Mouse (Mus musculus): Measurements from ENCODE around the gene Rhoa. TPM values are rescaled to one million over a fixed set of nuclear protein-coding genes. Genes with fewer than 3 reads are reported as not detected.
A peak's percentile ranks its signal among the peaks of the same experiment; 100 is the strongest.

The Rhoa gene
- polyA plus RNA-seq, 1 experiment from 2014 or later = 276 TPM

DNA sequence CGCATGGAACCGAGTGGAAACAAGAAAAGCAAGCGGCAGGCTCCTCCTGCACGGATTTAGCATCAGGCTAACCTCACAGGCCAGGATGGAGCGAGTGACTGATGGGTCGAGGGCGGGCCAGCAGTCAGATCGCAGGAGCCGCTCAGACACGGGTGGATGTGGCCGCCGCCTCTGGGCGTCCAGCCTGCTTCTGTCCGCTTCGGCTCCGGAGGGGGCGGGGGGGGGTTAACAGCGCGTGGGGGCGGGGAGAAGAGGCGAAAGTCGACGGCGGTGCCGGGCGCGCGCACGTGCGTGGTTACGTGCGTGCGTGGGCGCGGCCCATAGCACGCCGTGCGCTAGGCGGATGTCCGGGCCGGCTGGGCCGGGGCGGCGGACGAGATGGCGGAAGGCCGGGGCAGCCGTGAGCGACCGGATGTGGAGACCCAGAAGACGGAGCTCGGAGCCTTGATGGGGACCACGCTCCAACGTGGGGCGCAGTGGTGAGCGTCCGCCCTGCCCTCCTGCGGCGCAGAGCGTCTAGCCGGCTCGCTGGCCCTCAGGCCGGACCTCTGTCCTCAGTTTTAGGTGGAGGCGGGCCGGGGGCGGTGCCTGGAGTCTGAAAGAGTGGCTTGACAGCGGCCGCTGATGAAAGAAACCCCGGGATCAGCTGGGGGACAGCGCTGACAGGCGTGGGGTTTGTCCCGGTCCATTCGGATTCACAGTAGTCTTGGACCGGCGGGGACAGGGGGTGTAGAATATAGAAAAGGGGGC is 41.8 kb downstream of the Rhoa start, which contains the start of gene Usp4:
Gene Usp4, plus strand, starts transcription at position 314 of the 750 bp plus-strand sequence.
- DNase-seq (ENCODE audit: low spot score) = peak; percentile 95
- Histone ChIP-seq H3K36me3 (ENCODE audit: control insufficient read depth, insufficient read depth, low read length) (peaks cover 29% of the 10 kb centered on the region), H3K4me2 (ENCODE audit: low read length) (peak within 1 kb of the TSS; percentile 83), H3K9ac (ENCODE audit: low read length) (peak within 1 kb of the TSS; percentile 91), H3K27me3 (replicated peaks; ENCODE audit: control insufficient read depth, insufficient read depth, low read length) (no peaks in the 10 kb centered on the region), H3K4me3 (ENCODE audit: low read depth, low read length) (peak within 1 kb of the TSS; percentile 90), H3K4me1 (ENCODE audit: control insufficient read depth, insufficient read depth, low read length) (peaks cover 7% of the 10 kb centered on the region), H3K9me3 (replicated peaks; ENCODE audit: control insufficient read depth, low read length) (no peaks in the 10 kb centered on the region), H3K27ac (ENCODE audit: low read depth, low read length) (peak within 1 kb of the TSS; percentile 96)
- ATAC-seq = peak; percentile 96
- WGBS = under 1% methylated on average over 74 of the region's 75 CpGs

DNA sequence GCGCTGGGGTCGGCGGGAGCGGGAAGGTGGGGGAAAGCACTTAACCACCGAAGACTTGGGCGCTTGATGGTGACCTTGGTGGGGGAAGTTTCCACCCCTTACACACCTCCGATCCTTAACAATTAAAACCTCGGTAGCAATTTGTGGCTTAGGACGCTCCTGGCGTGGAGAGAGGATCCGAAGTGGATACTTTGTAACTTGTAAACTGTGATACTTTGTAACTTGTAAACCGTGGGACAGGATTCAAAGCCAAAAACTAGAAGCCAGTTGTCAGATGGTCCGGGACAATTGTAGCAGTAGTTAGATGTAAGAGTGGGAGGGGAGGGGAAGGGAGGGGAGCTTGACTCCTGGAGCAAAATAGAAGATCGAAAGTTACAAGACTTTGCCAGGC is 42.4 kb downstream of the Rhoa start:
- ATAC-seq (no peak), DNase-seq (ENCODE audit: low spot score) (no peak)
- WGBS = 9% methylated on average over 14 of the region's 14 CpGs
- Histone ChIP-seq H3K4me1 (ENCODE audit: control insufficient read depth, insufficient read depth, low read length) (peaks cover 7% of the 10 kb centered on the region), H3K9ac (ENCODE audit: low read length) (peak overlapping the region; percentile 91), H3K4me3 (ENCODE audit: low read depth, low read length) (peak overlapping the region; percentile 90), H3K27ac (ENCODE audit: low read depth, low read length) (peak overlapping the region; percentile 96), H3K27me3 (replicated peaks; ENCODE audit: control insufficient read depth, insufficient read depth, low read length) (no peaks in the 10 kb centered on the region), H3K9me3 (replicated peaks; ENCODE audit: control insufficient read depth, low read length) (no peaks in the 10 kb centered on the region), H3K36me3 (ENCODE audit: control insufficient read depth, insufficient read depth, low read length) (peaks cover 34% of the 10 kb centered on the region), H3K4me2 (ENCODE audit: low read length) (peak overlapping the region; percentile 83)

DNA sequence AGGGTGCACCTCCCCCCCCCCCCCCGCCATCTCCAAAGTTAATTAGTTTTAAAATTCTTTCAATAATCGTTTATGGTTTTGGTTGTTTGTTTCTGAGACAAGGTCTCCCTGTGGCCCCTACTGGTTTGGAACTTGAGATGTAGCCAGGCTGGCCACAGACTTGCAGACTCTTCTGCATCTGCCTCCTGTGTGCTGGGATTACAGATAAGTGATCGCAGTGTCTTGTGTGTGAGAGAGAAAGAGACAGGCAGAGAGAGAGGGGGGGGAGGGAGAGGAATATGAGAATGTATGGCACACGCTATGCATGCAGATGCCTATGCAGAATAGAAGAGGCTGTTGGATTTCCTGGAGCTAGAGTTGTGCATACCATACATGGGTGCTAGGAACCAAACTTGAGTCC is 43.8 kb downstream of the Rhoa start:
- H3K27ac ChIP-seq (ENCODE audit: low read depth, low read length) = no peak overlapping the region
- H3K9me3 ChIP-seq (replicated peaks; ENCODE audit: control insufficient read depth, low read length) = no peaks in the 10 kb centered on the region
- H3K9ac ChIP-seq (ENCODE audit: low read length) = no peak overlapping the region
- no peak overlapping the region for H3K4me2 ChIP-seq (ENCODE audit: low read length)
- no peak overlapping the region for H3K4me3 ChIP-seq (ENCODE audit: low read depth, low read length)
- peaks cover 7% of the 10 kb centered on the region for H3K4me1 ChIP-seq (ENCODE audit: control insufficient read depth, insufficient read depth, low read length)
- H3K36me3 ChIP-seq (ENCODE audit: control insufficient read depth, insufficient read depth, low read length) = peaks cover 49% of the 10 kb centered on the region
- 94% methylated on average over 3 of the region's 4 CpGs for WGBS
- no peaks in the 10 kb centered on the region for H3K27me3 ChIP-seq (replicated peaks; ENCODE audit: control insufficient read depth, insufficient read depth, low read length)
- no peak for DNase-seq (ENCODE audit: low spot score)
- ATAC-seq = no peak

DNA sequence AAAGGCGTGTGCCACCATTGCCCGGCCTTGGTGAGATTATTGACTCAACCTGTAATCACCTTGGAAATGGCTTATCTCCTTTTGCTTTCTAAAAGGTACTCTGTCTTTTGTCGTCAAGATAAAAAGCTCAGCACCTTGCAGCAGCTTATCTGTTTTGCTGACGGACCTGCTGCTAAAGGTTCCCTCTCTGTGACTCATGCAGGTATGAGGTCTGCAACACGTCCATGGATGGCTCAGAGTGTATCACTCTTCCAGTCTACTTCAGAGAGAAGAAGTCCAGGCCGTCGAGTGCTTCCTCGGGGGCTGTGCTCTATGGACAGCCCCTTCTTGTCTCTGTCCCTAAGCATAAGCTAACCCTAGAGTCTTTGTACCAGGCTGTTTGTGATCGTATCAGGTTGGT is 72.3 kb downstream of the Rhoa start:
- Histone ChIP-seq H3K4me1 (ENCODE audit: control insufficient read depth, insufficient read depth, low read length) (no peaks in the 10 kb centered on the region), H3K36me3 (ENCODE audit: control insufficient read depth, insufficient read depth, low read length) (peaks cover 91% of the 10 kb centered on the region), H3K9me3 (replicated peaks; ENCODE audit: control insufficient read depth, low read length) (no peaks in the 10 kb centered on the region), H3K27me3 (replicated peaks; ENCODE audit: control insufficient read depth, insufficient read depth, low read length) (no peaks in the 10 kb centered on the region), H3K27ac (ENCODE audit: low read depth, low read length) (no peak overlapping the region), H3K9ac (ENCODE audit: low read length) (no peak overlapping the region), H3K4me3 (ENCODE audit: low read depth, low read length) (no peak overlapping the region), H3K4me2 (ENCODE audit: low read length) (no peak overlapping the region)
- ATAC-seq (no peak), DNase-seq (ENCODE audit: low spot score) (no peak)
- 92% methylated on average over 9 of the region's 9 CpGs for whole genome bisulfite sequencing

DNA sequence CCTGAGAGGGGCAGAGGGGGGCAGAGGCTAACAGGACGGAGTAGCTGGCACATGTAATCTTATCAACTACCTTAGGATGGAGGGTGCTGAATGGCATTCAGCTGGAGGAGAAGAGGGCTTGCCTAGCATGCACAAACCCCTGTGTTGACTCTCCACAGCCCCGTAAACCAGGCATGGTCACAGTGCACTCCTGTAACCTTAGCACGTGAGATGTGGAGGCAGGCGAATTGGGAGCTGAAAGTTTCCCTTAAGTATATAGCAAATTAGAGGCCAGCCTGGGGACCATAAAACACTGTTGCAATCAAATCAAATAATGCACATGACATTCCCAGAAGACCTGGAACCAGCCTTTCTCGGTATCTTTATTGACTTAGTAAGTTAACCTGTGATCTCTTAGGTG is 72.8 kb downstream of the Rhoa start:
- DNase-seq (ENCODE audit: low spot score) (no peak), ATAC-seq (no peak)
- Histone ChIP-seq H3K27ac (ENCODE audit: low read depth, low read length) (no peak overlapping the region), H3K36me3 (ENCODE audit: control insufficient read depth, insufficient read depth, low read length) (peaks cover 91% of the 10 kb centered on the region), H3K9ac (ENCODE audit: low read length) (no peak overlapping the region), H3K27me3 (replicated peaks; ENCODE audit: control insufficient read depth, insufficient read depth, low read length) (no peaks in the 10 kb centered on the region), H3K9me3 (replicated peaks; ENCODE audit: control insufficient read depth, low read length) (no peaks in the 10 kb centered on the region), H3K4me2 (ENCODE audit: low read length) (no peak overlapping the region), H3K4me3 (ENCODE audit: low read depth, low read length) (no peak overlapping the region), H3K4me1 (ENCODE audit: control insufficient read depth, insufficient read depth, low read length) (no peaks in the 10 kb centered on the region)
- 95% methylated on average over 5 of the region's 5 CpGs for WGBS

DNA sequence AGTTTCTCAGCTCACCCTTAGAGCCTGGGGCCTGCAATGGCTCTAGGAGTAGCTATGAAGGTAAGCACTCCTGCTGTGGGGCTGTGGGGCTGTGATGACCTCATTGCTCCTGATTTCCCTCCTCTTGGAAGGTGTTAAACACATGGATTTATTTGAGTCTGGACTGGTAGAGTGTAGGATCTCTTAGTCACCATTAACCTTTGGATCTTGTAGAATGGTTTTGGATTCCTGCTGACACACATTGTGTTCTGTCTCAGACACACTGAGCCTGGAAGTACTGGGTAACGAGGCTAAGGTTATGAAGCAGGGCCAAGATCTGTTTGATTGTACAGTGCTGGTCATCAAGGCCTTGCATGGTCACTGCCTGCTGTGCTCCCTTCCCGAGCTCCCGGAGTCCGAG is 73.4 kb downstream of the Rhoa start:
- Histone ChIP-seq H3K4me3 (ENCODE audit: low read depth, low read length) (no peak overlapping the region), H3K36me3 (ENCODE audit: control insufficient read depth, insufficient read depth, low read length) (peaks cover 91% of the 10 kb centered on the region), H3K27ac (ENCODE audit: low read depth, low read length) (no peak overlapping the region), H3K27me3 (replicated peaks; ENCODE audit: control insufficient read depth, insufficient read depth, low read length) (no peaks in the 10 kb centered on the region), H3K9ac (ENCODE audit: low read length) (no peak overlapping the region), H3K9me3 (replicated peaks; ENCODE audit: control insufficient read depth, low read length) (no peaks in the 10 kb centered on the region), H3K4me2 (ENCODE audit: low read length) (no peak overlapping the region), H3K4me1 (ENCODE audit: control insufficient read depth, insufficient read depth, low read length) (no peaks in the 10 kb centered on the region)
- DNase-seq (ENCODE audit: low spot score) = no peak
- WGBS = 71% methylated on average over 4 of the region's 4 CpGs
- no peak for ATAC-seq

DNA sequence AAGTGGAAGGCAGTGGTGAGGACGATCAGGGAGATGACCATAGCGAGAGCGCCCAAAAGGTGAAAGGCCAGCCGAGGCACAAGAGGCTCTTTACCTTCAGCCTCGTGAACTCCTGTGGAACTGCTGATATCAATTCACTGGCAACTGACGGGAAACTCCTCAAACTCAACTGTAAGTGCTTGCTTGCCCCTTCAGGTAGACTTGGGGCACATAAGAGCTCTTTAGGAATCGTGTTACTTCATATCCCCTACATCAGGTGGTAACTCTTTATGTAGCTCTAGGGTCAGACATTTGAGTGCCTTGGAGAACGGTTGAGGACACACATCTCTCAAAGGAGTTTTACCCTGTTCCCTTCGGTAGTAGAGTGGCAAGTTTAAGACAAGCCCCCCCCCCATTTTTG is 75.5 kb downstream of the Rhoa start:
- no peak for ATAC-seq
- WGBS = 97% methylated on average over 9 of the region's 9 CpGs

DNA sequence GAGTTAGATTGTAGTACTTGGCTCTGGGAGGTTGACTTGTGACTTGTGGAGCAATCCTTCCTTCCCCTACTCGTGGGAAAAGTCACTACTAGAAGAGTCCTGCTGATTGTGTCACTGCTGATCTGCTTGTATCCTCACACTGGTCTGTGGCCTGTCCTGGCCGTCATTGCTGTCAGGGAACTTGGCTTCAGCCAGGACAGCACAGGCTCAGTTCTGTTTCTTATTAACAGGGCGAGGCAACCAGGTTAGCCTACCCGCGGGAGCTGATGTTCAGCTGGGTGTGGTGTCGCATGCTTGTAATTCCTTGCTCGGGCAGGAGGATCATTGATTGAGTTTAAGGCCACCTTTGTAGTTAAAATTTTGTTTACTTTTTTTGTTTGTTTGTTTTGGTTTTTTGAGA is 79.1 kb downstream of the Rhoa start:
- WGBS = 85% methylated on average over 7 of the region's 7 CpGs
- DNase-seq (ENCODE audit: low spot score) = no peak
- no peak overlapping the region for H3K27ac ChIP-seq (ENCODE audit: low read depth, low read length)
- H3K9ac ChIP-seq (ENCODE audit: low read length) = no peak overlapping the region
- no peaks in the 10 kb centered on the region for H3K9me3 ChIP-seq (replicated peaks; ENCODE audit: control insufficient read depth, low read length)
- peaks cover 98% of the 10 kb centered on the region for H3K36me3 ChIP-seq (ENCODE audit: control insufficient read depth, insufficient read depth, low read length)
- no peaks in the 10 kb centered on the region for H3K4me1 ChIP-seq (ENCODE audit: control insufficient read depth, insufficient read depth, low read length)
- H3K4me2 ChIP-seq (ENCODE audit: low read length) = no peak overlapping the region
- no peak overlapping the region for H3K4me3 ChIP-seq (ENCODE audit: low read depth, low read length)
- ATAC-seq = no peak
- H3K27me3 ChIP-seq (replicated peaks; ENCODE audit: control insufficient read depth, insufficient read depth, low read length) = no peaks in the 10 kb centered on the region

More for the DNA sequence above, 75.5 kb downstream of the Rhoa start:
- Histone ChIP-seq H3K9ac (ENCODE audit: low read length) (no peak overlapping the region), H3K36me3 (ENCODE audit: control insufficient read depth, insufficient read depth, low read length) (peaks cover 92% of the 10 kb centered on the region), H3K27me3 (replicated peaks; ENCODE audit: control insufficient read depth, insufficient read depth, low read length) (no peaks in the 10 kb centered on the region), H3K4me3 (ENCODE audit: low read depth, low read length) (no peak overlapping the region), H3K4me1 (ENCODE audit: control insufficient read depth, insufficient read depth, low read length) (no peaks in the 10 kb centered on the region), H3K27ac (ENCODE audit: low read depth, low read length) (no peak overlapping the region), H3K4me2 (ENCODE audit: low read length) (no peak overlapping the region), H3K9me3 (replicated peaks; ENCODE audit: control insufficient read depth, low read length) (no peaks in the 10 kb centered on the region)
- DNase-seq (ENCODE audit: low spot score) = no peak

DNA sequence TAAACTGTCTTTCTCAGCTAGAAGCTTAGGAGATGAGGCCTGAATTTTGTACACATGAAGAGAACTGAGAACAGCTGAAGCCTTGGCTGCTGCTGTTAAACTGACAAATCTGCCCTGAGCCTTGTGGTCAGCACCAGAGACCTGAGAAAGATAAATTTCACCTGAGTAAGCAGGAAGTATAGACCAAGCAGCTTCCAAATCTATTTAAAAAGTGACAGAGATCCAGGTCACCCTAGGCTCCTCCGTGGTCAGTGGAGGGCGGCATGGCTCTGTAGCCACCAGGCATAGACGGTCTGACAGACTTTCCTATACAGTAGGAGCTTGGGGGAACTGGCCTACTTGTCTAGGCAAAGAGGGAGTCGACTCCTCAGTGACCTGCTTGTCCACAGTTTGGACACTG is 80.9 kb downstream of the Rhoa start:
- Histone ChIP-seq H3K9me3 (replicated peaks; ENCODE audit: control insufficient read depth, low read length) (no peaks in the 10 kb centered on the region), H3K4me2 (ENCODE audit: low read length) (no peak overlapping the region), H3K9ac (ENCODE audit: low read length) (no peak overlapping the region), H3K4me3 (ENCODE audit: low read depth, low read length) (no peak overlapping the region), H3K4me1 (ENCODE audit: control insufficient read depth, insufficient read depth, low read length) (no peaks in the 10 kb centered on the region), H3K27me3 (replicated peaks; ENCODE audit: control insufficient read depth, insufficient read depth, low read length) (no peaks in the 10 kb centered on the region), H3K27ac (ENCODE audit: low read depth, low read length) (no peak overlapping the region), H3K36me3 (ENCODE audit: control insufficient read depth, insufficient read depth, low read length) (peaks cover 97% of the 10 kb centered on the region)
- DNase-seq (ENCODE audit: low spot score) (no peak), ATAC-seq (no peak)
- 85% methylated on average over 4 of the region's 4 CpGs for WGBS
